Mouse (Mus musculus) neural tube, postnatal 0 days (tissue): ENCODE results near the gene Pxmp4. TPM values are rescaled to one million over a fixed set of nuclear protein-coding genes. Genes with fewer than 3 reads are reported as not detected.

Experiments used
- polyA plus RNA-seq: library from polyadenylated mRNA; unstranded; fragments of >200 nt; fragmentation: Nextera tagmentation; extraction: Ambion mirVana; gene quantifications from 2 replicates; pipeline ENCODE4 v1.2.1, GENCODE M21; 2015

Gene Pxmp4
- 25.3 and 25.4 TPM in 2 replicates for polyA plus RNA-seq

DNA sequence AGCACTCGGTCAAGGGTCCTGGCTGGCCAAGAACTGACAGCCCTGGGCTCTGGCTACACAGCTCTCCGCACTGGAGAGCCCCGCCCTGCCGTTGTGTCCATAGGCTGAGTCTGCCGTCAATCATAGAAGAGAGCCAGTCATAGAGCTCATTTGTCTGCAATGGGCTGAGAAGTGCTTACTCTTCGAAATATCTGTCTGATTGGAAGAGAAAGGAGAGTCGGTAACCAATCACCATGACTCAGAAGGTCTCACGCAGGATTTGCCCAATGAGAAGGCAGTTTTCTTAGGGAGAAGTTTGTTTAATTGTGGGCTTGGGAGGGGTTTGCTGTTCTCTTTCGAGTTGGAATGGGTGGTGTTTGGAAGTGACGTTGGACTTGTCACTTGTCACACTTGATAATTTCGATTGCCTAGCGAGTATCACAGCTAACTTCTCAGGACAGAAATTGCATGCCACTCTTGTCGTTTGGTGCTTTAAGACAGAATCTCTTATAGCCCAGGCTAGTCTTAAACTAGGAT is at the start of gene Pxmp4:
Gene Pxmp4, minus strand, starts transcription at position 71 of the 516 bp plus-strand sequence.

DNA sequence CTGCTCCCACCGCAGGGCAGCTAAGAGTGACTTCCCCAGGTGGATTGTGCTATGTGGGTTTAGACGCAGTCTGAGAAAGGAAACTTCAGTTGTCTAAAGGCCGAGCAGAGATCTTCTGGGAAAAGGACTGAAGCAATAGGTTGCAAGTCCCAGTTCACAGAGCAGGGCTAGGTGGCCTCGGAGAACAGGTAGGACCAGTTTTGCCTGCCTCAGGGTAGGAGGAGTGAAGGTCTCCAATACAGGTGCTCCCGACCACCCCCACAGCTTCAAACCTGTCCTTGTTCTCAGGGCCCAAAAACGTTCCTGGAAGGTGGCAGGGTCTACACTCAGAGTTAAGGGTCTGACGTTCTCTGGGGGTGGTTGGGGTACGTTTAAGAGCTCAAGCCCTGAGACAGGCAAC is 47.9 kb upstream of the Pxmp4 start, which contains the start of gene Chmp4b:
Gene Chmp4b, plus strand, starts transcription at position 343 of the 400 bp plus-strand sequence.

DNA sequence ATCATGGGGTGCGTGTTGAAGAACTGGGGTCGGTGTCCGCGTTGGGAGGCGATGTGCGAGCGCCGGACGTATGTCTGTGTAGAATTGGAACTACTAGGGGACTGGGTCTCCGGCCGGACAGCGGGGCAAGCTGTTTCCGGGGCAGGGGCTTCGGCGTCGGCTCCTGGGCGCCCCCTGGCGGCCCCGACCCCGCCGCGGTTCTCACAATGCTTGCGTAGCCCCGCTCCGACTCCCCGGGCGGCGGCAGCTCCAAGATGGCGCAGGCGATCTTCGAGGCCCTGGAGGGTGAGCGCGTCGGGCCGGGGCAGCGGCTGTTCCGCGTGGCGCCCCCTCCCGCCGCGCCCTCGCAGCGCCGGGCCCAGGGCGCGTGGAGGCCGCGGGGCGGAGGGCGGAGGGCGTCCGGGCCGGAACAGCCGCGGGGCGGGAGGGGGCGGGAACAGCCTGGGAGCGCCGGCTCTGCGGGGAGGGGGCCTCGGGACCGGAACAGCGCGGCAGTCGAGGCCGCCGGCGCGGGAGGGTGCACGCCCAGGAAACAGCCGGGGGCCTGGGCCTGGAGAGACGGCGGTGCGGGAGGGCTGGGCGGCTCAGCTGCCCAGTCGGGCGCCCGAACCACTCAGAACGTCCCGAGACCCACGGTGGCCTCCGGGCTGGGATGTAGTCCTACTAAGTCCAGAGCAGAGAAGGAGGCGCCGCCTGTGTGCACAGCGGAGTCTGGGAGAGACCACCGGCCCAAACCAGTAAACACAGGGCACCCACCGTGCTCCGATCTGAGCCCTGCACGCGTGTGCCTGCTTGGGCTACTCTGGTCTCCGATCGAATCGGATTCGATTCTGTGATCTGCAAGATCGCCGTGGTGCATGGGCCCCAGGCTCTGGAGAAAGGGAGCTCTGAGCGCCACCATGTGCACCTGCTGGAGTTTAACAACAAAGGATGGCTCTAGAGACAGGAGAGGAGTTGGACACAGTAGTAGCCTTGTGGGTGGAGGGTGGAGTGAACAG is 9.9 kb upstream of the Pxmp4 start, which contains the start of the genes Zfp341 and 4930519P11Rik:
Gene Zfp341, plus strand, starts transcription at position 180 of the 998 bp plus-strand sequence.
Gene 4930519P11Rik, minus strand, starts transcription at position 320 of the 998 bp plus-strand sequence.

DNA sequence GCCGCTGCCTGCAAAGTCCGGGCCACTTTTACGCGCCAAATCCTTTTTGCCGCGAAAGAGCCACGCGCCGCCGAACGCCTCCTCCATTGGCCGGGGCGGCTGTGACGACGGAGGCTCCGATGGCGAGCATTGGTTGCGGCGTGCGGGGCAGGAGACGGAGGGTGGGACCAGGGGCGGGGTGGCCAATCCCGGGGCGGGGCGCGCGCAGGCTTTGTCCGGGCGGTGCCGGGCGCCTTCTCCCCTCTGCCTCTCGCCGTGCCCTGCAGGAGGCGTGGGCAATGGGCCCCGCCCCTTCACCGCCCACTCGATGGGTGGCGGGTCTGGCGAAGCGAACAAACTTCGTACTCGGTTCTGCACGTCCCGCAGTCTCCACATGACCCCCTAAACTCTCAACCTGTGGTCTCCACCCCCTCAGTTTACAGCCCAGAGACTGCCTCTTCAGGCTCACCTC is 33.6 kb downstream of the Pxmp4 start, which contains the start of gene E2f1:
Gene E2f1, minus strand, starts transcription at position 57 of the 451 bp plus-strand sequence.

DNA sequence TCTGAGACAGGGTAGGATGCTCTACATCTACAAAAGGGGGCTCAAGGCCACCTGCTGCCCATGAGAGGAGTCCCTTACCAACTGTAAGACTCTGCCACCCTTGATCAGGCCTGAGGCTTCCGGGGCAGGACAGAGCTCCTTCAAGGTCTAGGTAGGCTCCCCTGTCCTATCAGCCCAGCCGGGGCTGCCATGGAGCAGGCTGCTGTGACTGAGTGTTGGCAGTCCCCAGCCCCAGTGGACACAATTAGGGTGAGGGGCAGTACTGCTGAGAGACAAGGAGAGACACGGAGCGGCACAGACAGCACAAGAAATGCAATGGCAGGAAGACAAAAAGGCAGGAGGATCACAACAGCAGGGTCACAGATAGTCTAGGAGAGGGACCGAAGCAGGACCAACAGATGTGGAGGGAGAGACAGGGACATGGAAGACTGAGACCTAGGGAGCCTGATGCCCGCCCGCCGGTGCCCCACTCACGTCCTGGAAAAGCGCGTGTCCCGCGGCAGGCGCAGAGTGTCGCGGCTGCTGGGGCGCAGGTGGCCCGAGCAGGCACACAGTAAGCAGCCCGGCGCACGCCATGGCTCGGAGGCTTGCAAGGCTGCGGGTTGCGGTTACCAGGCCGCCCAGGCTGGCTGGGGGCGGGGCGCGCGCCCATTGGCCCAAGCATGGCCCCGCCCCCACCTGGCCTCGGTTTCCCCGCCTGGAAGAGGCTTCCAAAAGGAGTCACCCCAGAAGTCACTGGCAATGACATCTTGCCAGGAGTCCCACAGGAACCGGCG is 45.1 kb downstream of the Pxmp4 start, which contains the start of gene Necab3:
Gene Necab3, minus strand, starts transcription at position 627 of the 776 bp plus-strand sequence.

DNA sequence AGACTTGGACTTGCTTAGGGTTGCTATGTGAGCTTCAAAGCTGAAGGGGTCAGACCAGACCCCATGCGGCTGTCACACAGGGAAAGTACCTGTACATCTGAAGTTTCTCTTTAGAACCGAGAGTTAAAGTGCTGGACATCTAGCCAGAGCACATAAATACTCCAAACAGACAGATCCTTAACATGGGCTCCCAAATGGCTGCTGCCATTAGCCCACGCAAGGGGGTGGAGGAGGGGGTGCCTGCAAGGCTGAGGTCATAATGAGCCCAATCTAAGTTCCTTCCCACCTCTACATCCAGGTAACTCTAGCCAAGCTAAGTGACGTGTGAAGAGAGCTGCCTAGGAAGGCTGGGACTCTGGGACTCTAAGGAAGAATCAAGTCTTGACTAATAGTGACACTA is 52.0 kb downstream of the Pxmp4 start, which contains the start of gene Actl10:
Gene Actl10, plus strand, starts transcription at position 301 of the 400 bp plus-strand sequence.

DNA sequence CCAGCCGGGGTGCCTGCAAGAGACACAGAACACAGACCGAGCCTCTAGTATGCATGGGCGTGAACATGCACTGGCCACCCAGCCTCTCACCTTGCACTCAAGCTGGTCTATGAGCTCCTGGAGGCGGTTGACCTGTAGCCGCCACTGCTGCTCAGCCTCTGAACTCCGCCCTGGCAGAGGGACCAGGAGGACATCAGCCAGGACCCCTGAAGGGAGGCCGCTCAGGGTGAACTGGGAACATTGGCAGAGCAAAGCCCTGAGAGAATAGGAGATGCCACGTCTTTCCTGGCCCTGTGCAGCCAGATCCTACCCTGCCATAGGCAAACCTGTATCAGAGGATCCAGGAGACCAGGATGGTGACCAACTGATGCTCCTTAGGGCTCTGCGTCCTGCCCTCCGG is 56.8 kb downstream of the Pxmp4 start, which contains the start of gene 1700003F12Rik:
Gene 1700003F12Rik, plus strand, starts transcription at position 375 of the 400 bp plus-strand sequence.

Other genes starting within 250 kb of the Pxmp4 start
- gene Cdk5rap1, start 230.7 kb downstream of the Pxmp4 start, polyA plus RNA-seq: 8.5 and 14.1 TPM in 2 replicates
- 25.7 and 27.5 TPM in 2 replicates for gene Snta1, start 195.6 kb downstream of the Pxmp4 start, polyA plus RNA-seq
- 23.4 and 27.1 TPM in 2 replicates for gene Cbfa2t2, start 167.2 kb downstream of the Pxmp4 start, polyA plus RNA-seq
- 5.6 and 5.7 TPM in 2 replicates for gene 1700003F12Rik, start 56.6 kb downstream of the Pxmp4 start, polyA plus RNA-seq
- 0.15 and 0.17 TPM in 2 replicates for gene Actl10, start 51.9 kb downstream of the Pxmp4 start, polyA plus RNA-seq
- 21.1 and 24.0 TPM in 2 replicates for gene Necab3, start 44.8 kb downstream of the Pxmp4 start, polyA plus RNA-seq
- 3.9 and 5.0 TPM in 2 replicates for gene E2f1, start 33.8 kb downstream of the Pxmp4 start, polyA plus RNA-seq
- gene Zfp341, start 9.6 kb upstream of the Pxmp4 start, polyA plus RNA-seq: 1.8 and 2.4 TPM in 2 replicates
- gene 4930519P11Rik, start 9.7 kb upstream of the Pxmp4 start, polyA plus RNA-seq: 0.80 TPM in 1 of 2 replicates, not detected in the other
- gene Chmp4b, start 48.0 kb upstream of the Pxmp4 start, polyA plus RNA-seq: 42.5 and 47.9 TPM in 2 replicates
- gene Gm14214, start 166.3 kb upstream of the Pxmp4 start, polyA plus RNA-seq: not detected in 2 replicates
- gene Raly, start 187.4 kb upstream of the Pxmp4 start, polyA plus RNA-seq: 19.6 and 20.1 TPM in 2 replicates
- gene a, start 187.7 kb upstream of the Pxmp4 start, polyA plus RNA-seq: 0.51 and 0.57 TPM in 2 replicates